Mouse (Mus musculus) cerebellum, postnatal 4 days (tissue): Measurements from ENCODE around the gene Nphs1.

ENCODE experiments used
- DNase-seq, 2 experiments: peaks; one replicate each; pipeline ENCODE4 v3.0.0; 2022; ENCODE audit warnings: low spot score in 2 of 2, mixed read lengths in 1 of 2

Nphs1 gene

GRCm38 (mm10) chr7:30457629-30458330, at the start of gene Nphs1, which contains the start of gene Kirrel2:
Gene Nphs1 (plus strand): TSS chr7:30458315.
Gene Kirrel2 (minus strand): TSS chr7:30457690.
- peak; percentile 47 to 68 for DNase-seq

GRCm38 (mm10) chr7:30408639-30409038, 49.5 kb upstream of the Nphs1 start:
- DNase-seq, result no peak

GRCm38 (mm10) chr7:30409789-30410188, 48.3 kb upstream of the Nphs1 start:
- DNase-seq, result no peak

GRCm38 (mm10) chr7:30411023-30411422, 47.1 kb upstream of the Nphs1 start:
- DNase-seq, result no peak

- no peak for DNase-seq
Measured at GRCm38 (mm10) chr7:30412735-30413147, 45.4 kb upstream of the Nphs1 start.

GRCm38 (mm10) chr7:30413596-30413995, 44.5 kb upstream of the Nphs1 start, which contains the start of gene Tyrobp:
Gene Tyrobp (plus strand): TSS chr7:30413760.
- DNase-seq, result no peak

GRCm38 (mm10) chr7:30417856-30418255, 40.3 kb upstream of the Nphs1 start:
- no peak for DNase-seq

- no peak for DNase-seq
Measured at GRCm38 (mm10) chr7:30419561-30420499, 38.3 kb upstream of the Nphs1 start, which contains the start of gene Hcst. Gene Hcst (minus strand): TSS chr7:30419854.

GRCm38 (mm10) chr7:30420673-30421072, 37.4 kb upstream of the Nphs1 start:
- DNase-seq, result no peak

- no peak for DNase-seq
Measured at GRCm38 (mm10) chr7:30421175-30421889, 36.8 kb upstream of the Nphs1 start, which contains the start of gene Nfkbid. Gene Nfkbid (plus strand): TSS chr7:30421732.

GRCm38 (mm10) chr7:30421890-30422435, 36.2 kb upstream of the Nphs1 start:
- peak; percentile 78 to 90 for DNase-seq

GRCm38 (mm10) chr7:30422560-30422959, 35.6 kb upstream of the Nphs1 start:
- DNase-seq, result no peak

GRCm38 (mm10) chr7:30423071-30423641, 35.0 kb upstream of the Nphs1 start:
- no peak for DNase-seq

GRCm38 (mm10) chr7:30429327-30429726, 28.8 kb upstream of the Nphs1 start:
- no peak for DNase-seq

GRCm38 (mm10) chr7:30430191-30430590, 27.9 kb upstream of the Nphs1 start:
- DNase-seq, result no peak

GRCm38 (mm10) chr7:30431793-30432192, 26.3 kb upstream of the Nphs1 start:
- peak in 1 of 2 experiments; percentile 76 for DNase-seq

- no peak for DNase-seq
Measured at GRCm38 (mm10) chr7:30434238-30434637, 23.9 kb upstream of the Nphs1 start.

GRCm38 (mm10) chr7:30434701-30435100, 23.4 kb upstream of the Nphs1 start:
- DNase-seq, result no peak

GRCm38 (mm10) chr7:30435156-30435555, 23.0 kb upstream of the Nphs1 start:
- no peak for DNase-seq

GRCm38 (mm10) chr7:30436879-30437278, 21.2 kb upstream of the Nphs1 start:
- DNase-seq, result no peak

- DNase-seq, result no peak
Measured at GRCm38 (mm10) chr7:30439734-30440133, 18.4 kb upstream of the Nphs1 start.
